Mouse (Mus musculus) cortical plate, adult 2 months (tissue): ENCODE results near the gene Galnt2.

Source experiments
- CTCF ChIP-seq: fragments of 200-500 bp; IDR thresholded peaks from 2 replicates; pipeline ENCODE4 v1.5.1; 2011; ENCODE audit warnings: mild to moderate bottlenecking, control low read depth, low read length; ENCODE audit not compliant: insufficient read depth; ENCODE audit errors: extremely low read depth
- POLR2A ChIP-seq: fragments of 200-500 bp; IDR thresholded peaks from 2 replicates; pipeline ENCODE4 v1.6.1; 2011; ENCODE audit warnings: mild to moderate bottlenecking, low read length, control low read depth; ENCODE audit not compliant: insufficient read depth; ENCODE audit errors: extremely low read depth

DNA sequence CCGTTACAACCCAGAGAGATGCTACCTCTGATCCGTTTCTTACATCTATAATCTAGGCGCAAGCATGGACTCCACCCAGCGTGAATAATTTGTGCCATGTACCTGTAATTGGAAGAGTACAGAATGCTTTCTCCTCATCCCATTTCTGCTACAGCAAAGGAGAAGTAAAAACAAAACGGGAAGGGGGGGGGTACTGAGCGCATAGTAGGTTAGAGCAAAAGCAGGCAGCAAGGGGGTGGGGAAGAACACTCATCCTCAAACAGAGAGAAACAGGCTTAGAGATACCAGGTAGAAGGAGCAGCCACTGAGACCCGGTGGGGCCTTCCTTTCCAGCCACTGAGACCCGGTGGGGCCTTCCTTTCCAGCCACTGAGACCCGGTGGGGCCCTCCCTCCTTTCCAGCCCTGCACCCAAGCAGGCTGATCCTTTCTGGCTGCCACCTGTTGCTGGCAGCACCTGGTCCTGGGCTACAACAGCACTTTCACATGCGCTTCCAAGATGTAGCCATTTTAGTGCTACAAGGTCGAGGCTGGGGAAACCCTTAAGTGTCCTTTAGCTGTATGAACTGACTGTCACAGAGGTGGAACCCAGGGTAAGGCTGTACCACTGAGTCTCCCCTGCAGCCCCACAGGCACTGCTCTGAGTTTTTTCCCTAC is 130.7 kb downstream of the Galnt2 start:
- TF ChIP-seq CTCF (no peak), POLR2A (no peak)
